Mouse (Mus musculus) c-Kit-positive CD71-positive TER-119-negative erythroid progenitor cells, embryonic 14.5 days (primary cell): Measurements from ENCODE around the gene Ly86.

Source experiments
- DNase-seq: peaks from one replicate; pipeline ENCODE4 v3.0.0-alpha.2; 2013; ENCODE audit warnings: low read depth

Ly86 gene

GRCm38 (mm10) chr13:37458557-37458956, 113.5 kb downstream of the Ly86 start:
- DNase-seq: no peak

GRCm38 (mm10) chr13:37459022-37459421, 114.0 kb downstream of the Ly86 start:
- DNase-seq: no peak

- DNase-seq: no peak
Measured at GRCm38 (mm10) chr13:37459957-37460930, 115.2 kb downstream of the Ly86 start.

- no peak for DNase-seq
Measured at GRCm38 (mm10) chr13:37462049-37462702, 117.2 kb downstream of the Ly86 start.

- no peak for DNase-seq
Measured at GRCm38 (mm10) chr13:37465710-37466109, 120.7 kb downstream of the Ly86 start.

GRCm38 (mm10) chr13:37467795-37468194, 122.8 kb downstream of the Ly86 start:
- peak; percentile 47 for DNase-seq
